Mouse (Mus musculus): Measurements from ENCODE around the gene Tspan8.

Tspan8 gene

GRCm38 (mm10) chr10:115834017-115834416 lies 17.4 kb downstream of the Tspan8 start:
- DNase-seq (ENCODE audit: low spot score), result no peak

- DNase-seq (ENCODE audit: low spot score), result no peak
Measured at GRCm38 (mm10) chr10:115846930-115847329, 30.3 kb downstream of the Tspan8 start.

- DNase-seq (ENCODE audit: low spot score), result no peak
Measured at GRCm38 (mm10) chr10:115848511-115848910, 31.9 kb downstream of the Tspan8 start.

- DNase-seq (ENCODE audit: low spot score), result no peak
Measured at GRCm38 (mm10) chr10:115860210-115860880, 43.7 kb downstream of the Tspan8 start.

- DNase-seq (ENCODE audit: low spot score), result no peak
Measured at GRCm38 (mm10) chr10:115861967-115862366, 45.3 kb downstream of the Tspan8 start.

- DNase-seq (ENCODE audit: low spot score), result no peak
Measured at GRCm38 (mm10) chr10:115882757-115883156, 66.1 kb downstream of the Tspan8 start.

- DNase-seq (ENCODE audit: low spot score), result no peak
Measured at GRCm38 (mm10) chr10:115891924-115892323, 75.3 kb downstream of the Tspan8 start.

- no peak for DNase-seq (ENCODE audit: low spot score)
Measured at GRCm38 (mm10) chr10:115892973-115893372, 76.3 kb downstream of the Tspan8 start.

GRCm38 (mm10) chr10:115894045-115894444 lies 77.4 kb downstream of the Tspan8 start:
- no peak for DNase-seq (ENCODE audit: low spot score)

GRCm38 (mm10) chr10:115896764-115897163 lies 80.1 kb downstream of the Tspan8 start:
- DNase-seq (ENCODE audit: low spot score), result no peak

GRCm38 (mm10) chr10:115897235-115897634 lies 80.6 kb downstream of the Tspan8 start:
- DNase-seq (ENCODE audit: low spot score), result no peak

Data from ovary, postnatal 10 days (tissue).